In genomic region chr3:36000275-36001239, GRCm38 (mm10) we compare ENCODE assay signal across 8 mouse cellular contexts. TPM values are rescaled to one million over a fixed set of nuclear protein-coding genes. Genes with fewer than 3 reads are reported as not detected.
A peak's percentile ranks its signal among the peaks of the same experiment; 100 is the strongest.
DNase-seq lines count a peak whose midpoint lies in the region; ATAC-seq lines count a peak whose summit lies in the region.

TSS of gene Mccc1 (minus strand) at chr3:36000678.

- DNase-seq in adrenal gland, adult (ENCODE audit: inconsistent age in 2 of 2, low spot score in 1 of 2): peak; percentile 95 to 99
- peak; percentile 97 for DNase-seq in embryo, embryonic 10.5 days (ENCODE audit: low spot score)
- peak; percentile 93 for DNase-seq in gastrocnemius, postnatal 14 days
- DNase-seq in left cerebral cortex, postnatal 10 days (ENCODE audit: extremely low spot score in 1 of 2, low spot score in 2 of 2): peak; percentile 95 to 96
- peak; percentile 96 for DNase-seq in right cerebral cortex, postnatal 25 days
- peak; percentile 90 to 92 for DNase-seq in urinary bladder, postnatal 4 days (ENCODE audit: low spot score in 2 of 2)

- peak; percentile 98 for ATAC-seq in inflammation-experienced regulatory T-cells, adult 6 months
- ATAC-seq in megakaryocyte-erythroid progenitor cell, adult 5-6 weeks (replicated peaks; ENCODE audit: low FRiP score, low TSS enrichment, poor library complexity, severe bottlenecking): peak; percentile 99

- intact Hi-C loops in gastrocnemius, postnatal 14 days (cut with DNase I; ENCODE audit: low total_unique reads): no loop called here
- intact Hi-C loops in left cerebral cortex, postnatal 10 days (cut with DNase I): no loop called here

RNA-seq across cellular contexts. Expression of gene Mccc1, which starts in this region (rescaled TPM):
- total RNA-seq in gastrocnemius, postnatal 14 days (2021): 10 to 100 TPM; 23.0 to 30.4 TPM
- 10 to 100 TPM; 12.7 to 30.6 (median 25.1) TPM for polyA plus RNA-seq in inflammation-experienced regulatory T-cells, adult 6 months (2017; shearing (Covaris generic))
- total RNA-seq in left cerebral cortex, postnatal 10 days (2021): 10 to 100 TPM; 27.2 to 33.1 TPM
- 14.9 and 23.9 TPM in 2 replicates for total RNA-seq in megakaryocyte-erythroid progenitor cell, adult 5-6 weeks (2014; fragmentation: Nextera tagmentation)
- 18.0 and 22.1 TPM in 2 replicates for total RNA-seq in megakaryocyte-erythroid progenitor cell, adult 5-6 weeks (2017)

Comparison
In these comparisons a context has a peak if more than half of its experiments do, and no peak if none do; other contexts are left out.
1. Peak in every context shown above with its lines: DNase-seq and ATAC-seq.